Mouse (Mus musculus) layer of hippocampus, adult 2 months (tissue): ENCODE measurements around the gene Col27a1. TPM values are rescaled to one million over a fixed set of nuclear protein-coding genes. Genes with fewer than 3 reads are reported as not detected.

Source experiments
- DNase-seq, 2 experiments: peaks; one replicate each; pipeline ENCODE4 v3.0.0; 2022; ENCODE audit warnings: low spot score in 2 of 2
- H3K27ac ChIP-seq: fragments of 200-600 bp; 2 replicates; pipeline ENCODE4 v1.8.1; 2022
- H3K4me3 ChIP-seq: fragments of 200-600 bp; 2 replicates; pipeline ENCODE4 v1.8.1; 2022; ENCODE audit warnings: mild to moderate bottlenecking
- CTCF ChIP-seq: fragments of 200-600 bp; conservative IDR thresholded peaks from 2 replicates; pipeline ENCODE4 v1.8.1; 2022; ENCODE audit warnings: antibody characterized with exemption, mild to moderate bottlenecking, moderate library complexity
- long read RNA-seq, 2 experiments: library from polyadenylated mRNA; stranded (forward); transcript quantifications; one replicate each; pipeline ENCODE4 v2.0.0; 2021; ENCODE audit warnings: borderline mapping rate in 2 of 2
- total RNA-seq, 2 experiments: library from RNA; stranded (reverse); gene quantifications; 2 replicates each; pipeline ENCODE4 v1.2.3; 2021

Col27a1 gene
- 1 to 10 TPM; 4.1 to 5.1 TPM for total RNA-seq
- long read RNA-seq, experiment 1, partial matches to known transcripts = 0 of 2 reads
- long read RNA-seq, experiment 1, other reads (novel, unspliced or antisense) = 1 of 2 reads
- long read RNA-seq, experiment 2 = 0 reads

DNA sequence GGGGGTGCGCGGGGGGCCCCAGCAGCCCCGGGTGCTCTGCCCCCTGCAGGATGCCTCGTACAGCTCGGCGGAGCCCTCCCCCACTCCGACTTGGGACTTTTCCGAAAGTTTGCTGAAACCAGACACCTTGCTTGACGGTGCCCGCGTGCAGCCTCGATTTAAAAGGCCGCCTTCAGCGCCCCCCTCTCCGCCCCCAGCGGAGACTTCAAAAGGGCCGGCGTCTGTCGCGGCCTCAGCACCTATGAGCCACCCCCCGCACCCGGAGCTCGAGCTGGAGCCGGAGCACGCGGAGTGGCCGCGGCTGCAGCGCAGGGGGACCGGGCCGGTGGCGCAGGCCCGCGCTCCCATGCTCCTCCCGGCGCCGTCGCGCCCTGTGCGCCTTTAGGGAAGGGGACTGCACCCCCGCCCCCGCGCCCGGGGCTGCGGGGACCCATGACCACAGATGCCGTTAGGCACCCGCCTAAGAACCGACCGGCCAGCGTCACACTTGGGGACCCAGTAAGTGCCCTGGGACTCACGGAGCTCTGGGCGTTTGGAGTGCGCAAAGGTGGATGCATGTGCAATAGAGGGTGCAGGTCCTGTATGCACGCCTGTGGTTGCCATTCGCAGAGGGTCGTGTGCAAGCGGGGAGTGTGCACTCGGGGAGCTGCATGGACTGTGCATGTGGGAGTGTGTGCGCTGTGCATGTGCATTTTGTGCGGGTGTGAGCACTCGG, at the start of gene Col27a1:
Col27a1 (plus strand) TSS at position 98 of the 715 bp plus-strand sequence.
- no peak for DNase-seq
- peak within 1 kb of the TSS; percentile 60 for H3K4me3 ChIP-seq

DNA sequence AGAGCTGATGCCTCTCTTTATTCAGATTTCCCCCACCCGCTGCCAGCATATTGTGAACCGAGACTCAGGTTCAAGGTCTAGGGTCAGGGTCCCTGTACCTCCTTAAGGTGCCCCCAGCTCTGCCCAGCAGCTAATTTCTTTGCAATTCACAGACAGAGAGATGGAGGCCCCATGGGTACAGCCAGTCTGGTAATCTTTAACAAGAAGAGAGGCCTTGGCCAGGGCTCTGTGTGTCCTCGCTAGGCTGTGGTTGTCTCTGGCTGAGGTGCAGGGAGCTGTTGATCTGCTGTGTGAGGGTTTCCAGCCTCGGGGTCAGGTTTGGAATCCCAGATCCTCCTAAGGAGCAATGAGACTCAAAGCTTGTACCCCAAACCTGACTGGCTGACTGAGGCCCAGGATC, 48.2 kb upstream of the Col27a1 start:
- Histone ChIP-seq H3K4me3 (no peak overlapping the region), H3K27ac (no peak overlapping the region)
- no peak for DNase-seq
- no peak for TF ChIP-seq CTCF

More for the DNA sequence above, at the start of gene Col27a1:
- peak; percentile 50 for TF ChIP-seq CTCF
- no peak within 1 kb of the TSS for H3K27ac ChIP-seq

DNA sequence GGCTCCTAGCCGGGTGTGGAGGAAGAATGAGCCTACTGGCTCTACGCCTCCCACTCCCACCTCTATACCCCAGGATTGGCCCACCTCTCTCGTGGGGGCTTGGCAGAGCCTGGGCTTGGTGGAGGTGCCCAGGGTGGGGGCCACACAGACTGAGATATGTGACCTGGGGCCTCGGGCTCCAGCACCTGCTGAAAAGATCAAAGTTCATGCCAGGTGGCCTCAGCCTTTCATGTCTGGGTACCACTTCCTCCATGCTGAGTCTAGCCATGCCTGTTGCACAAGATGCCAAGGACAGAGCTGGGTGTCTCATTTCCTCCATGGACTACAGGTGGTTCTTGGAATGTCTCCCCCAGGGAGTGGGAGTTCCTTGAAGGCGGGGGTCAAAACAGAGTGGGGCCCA, 47.5 kb upstream of the Col27a1 start:
- H3K4me3 ChIP-seq = no peak overlapping the region
- H3K27ac ChIP-seq = no peak overlapping the region
- no peak for DNase-seq
- TF ChIP-seq CTCF = no peak

DNA sequence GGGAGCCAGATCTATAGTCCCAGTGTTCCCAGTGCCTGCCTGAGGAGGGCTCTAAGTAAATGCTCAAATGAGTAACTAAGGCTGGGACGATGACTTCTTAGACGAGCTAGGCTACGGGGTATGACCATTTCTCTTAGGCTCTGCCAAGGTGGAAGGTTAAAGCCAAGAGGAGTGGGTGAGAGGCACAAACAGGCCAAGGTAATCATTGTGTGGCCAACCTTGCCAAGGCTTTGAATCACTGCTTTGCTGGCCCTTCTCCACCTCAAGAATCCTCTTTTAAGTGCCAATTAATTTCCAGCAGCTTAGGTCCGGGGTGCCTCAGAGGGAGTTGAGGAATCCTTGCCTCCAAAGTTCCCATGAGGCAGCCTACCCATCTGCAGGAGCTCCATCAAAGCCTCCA, 43.7 kb upstream of the Col27a1 start:
- TF ChIP-seq CTCF = no peak
- no peak overlapping the region for H3K27ac ChIP-seq
- no peak for DNase-seq
- no peak overlapping the region for H3K4me3 ChIP-seq

DNA sequence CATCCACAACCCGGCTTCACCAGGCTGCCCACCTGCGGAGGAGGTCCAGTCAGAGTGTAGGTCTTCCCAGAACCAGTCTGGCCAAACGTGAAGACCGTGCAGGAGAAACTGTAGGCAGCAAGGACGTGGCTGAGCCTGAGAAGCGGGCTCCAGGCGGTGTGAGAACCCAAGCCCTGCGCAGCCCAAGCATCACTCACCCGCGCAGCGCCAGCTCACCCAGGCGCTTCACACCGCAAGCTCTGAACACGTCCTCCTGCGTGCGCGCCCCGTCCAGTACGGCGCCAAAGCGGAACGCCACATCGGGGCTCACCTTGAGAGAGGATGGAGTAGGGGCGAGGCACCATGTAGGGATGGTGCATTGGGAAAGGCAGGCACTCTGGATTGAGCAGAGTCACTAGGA, 42.7 kb upstream of the Col27a1 start:
- Histone ChIP-seq H3K4me3 (no peak overlapping the region), H3K27ac (no peak overlapping the region)
- TF ChIP-seq CTCF = no peak
- no peak for DNase-seq

- Histone ChIP-seq H3K4me3 (no peak within 1 kb of the TSS), H3K27ac (no peak within 1 kb of the TSS)
- DNase-seq = no peak
- no peak for TF ChIP-seq CTCF
These were observed 41.7 kb upstream of the Col27a1 start, which contains the start of gene Kif12 for GRCm38 (mm10) chr4:63171969-63172685. Kif12 (minus strand) TSS chr4:63172131.

- Histone ChIP-seq H3K27ac (no peak overlapping the region), H3K4me3 (no peak overlapping the region)
- peak; percentile 90 for TF ChIP-seq CTCF
- DNase-seq = peak; percentile 48 to 64
These were observed 32.2 kb upstream of the Col27a1 start for GRCm38 (mm10) chr4:63181556-63181955.

DNA sequence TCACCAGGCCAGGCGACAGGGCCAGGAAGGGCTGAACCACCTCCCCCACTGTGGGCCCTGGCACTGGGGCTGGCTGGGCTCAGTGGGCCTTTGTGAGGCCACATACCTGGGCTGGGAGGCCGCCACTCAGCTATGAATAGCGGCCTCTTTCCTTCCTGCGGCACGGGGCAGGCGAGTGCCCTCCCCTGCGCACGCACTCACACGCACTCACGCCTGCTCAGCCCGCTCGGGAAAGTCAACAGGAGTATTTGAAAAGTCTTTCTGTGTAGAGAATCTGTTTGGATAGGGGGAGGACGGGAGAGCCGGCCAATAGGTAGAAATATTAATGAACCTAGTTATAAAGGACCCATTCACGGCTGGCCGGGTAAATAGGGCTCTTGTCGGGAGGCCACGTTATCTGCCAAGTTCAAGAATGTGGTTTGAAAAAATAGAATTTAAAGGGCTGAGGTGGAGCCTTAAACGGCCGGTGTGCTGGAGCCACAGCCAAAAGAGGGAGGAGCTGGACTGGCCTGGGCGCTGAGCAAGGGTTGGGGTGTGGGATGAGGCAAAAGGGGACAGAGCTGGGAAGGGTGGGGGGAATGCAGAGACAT, 27.4 kb upstream of the Col27a1 start:
- Histone ChIP-seq H3K27ac (no peak overlapping the region), H3K4me3 (no peak overlapping the region)
- no peak for TF ChIP-seq CTCF
- no peak for DNase-seq

DNA sequence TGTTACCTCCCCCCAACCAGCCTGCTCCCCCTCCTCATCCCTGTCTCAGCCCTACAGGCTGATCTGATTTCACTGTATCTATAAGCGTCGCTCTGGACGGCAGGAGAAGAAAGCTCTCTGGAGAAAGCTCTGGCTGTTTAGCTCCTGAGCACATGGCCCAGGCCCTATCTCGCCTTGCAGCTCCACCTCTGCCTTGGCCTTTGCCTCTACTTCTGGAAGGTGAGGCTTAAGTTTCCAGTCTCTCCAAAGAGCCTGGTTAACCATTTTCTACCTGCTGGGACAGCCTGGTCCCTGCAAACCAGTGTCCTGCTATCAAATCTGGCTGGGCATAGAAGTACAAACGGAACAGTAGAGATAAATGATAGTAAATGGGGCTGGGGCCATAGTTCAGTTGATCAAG, 22.2 kb upstream of the Col27a1 start:
- no peak overlapping the region for H3K27ac ChIP-seq
- DNase-seq = no peak
- no peak for TF ChIP-seq CTCF
- no peak overlapping the region for H3K4me3 ChIP-seq

- H3K27ac ChIP-seq = no peak overlapping the region
- H3K4me3 ChIP-seq = no peak overlapping the region
- DNase-seq = no peak
- no peak for TF ChIP-seq CTCF
These were observed 19.4 kb upstream of the Col27a1 start for GRCm38 (mm10) chr4:63194366-63194765.

DNA sequence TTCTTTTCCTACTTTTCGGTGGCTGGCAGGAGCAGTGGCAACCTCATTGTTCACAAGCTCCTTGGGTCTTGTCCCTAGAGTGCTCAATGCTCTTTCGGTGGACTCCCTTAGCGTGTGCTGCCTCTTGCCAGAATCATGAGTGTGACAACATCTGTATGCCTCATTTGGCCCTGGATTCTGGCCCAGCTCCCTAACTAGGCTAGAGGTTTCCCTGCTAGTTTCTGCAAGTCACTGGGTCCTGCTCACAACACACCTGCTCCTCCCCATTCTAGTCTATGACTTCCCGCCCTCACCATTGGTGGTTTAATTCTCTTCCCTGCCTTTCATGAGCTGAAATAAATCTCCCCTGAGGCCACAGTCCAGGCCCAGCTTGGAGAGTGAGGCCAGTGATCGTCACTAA, 14.4 kb upstream of the Col27a1 start:
- Histone ChIP-seq H3K4me3 (no peak overlapping the region), H3K27ac (no peak overlapping the region)
- TF ChIP-seq CTCF = no peak
- DNase-seq = no peak

GRCm38 (mm10) chr4:63203874-63204273, 9.9 kb upstream of the Col27a1 start:
- no peak for DNase-seq
- TF ChIP-seq CTCF = no peak
- no peak overlapping the region for H3K27ac ChIP-seq
- H3K4me3 ChIP-seq = no peak overlapping the region

DNA sequence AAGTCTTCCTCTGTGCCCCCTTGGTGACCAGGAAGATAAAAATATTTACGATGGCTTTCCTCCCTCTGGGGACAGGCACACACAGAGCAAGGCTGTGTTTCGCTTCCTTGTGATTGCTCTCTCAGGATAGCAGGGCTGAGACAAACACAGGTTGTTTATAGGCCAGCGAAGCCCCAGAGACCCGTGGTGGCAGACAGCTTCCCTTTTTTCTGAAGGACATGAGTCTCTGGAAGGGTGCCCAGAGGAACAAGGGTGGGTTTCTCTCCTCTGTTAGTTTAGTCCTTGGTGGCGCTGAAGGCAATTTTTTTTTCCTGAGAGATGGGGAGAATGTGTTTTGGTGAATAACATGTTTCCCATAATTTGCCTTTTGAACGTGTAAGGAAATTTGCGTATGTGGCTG, 8.2 kb upstream of the Col27a1 start:
- TF ChIP-seq CTCF = no peak
- no peak overlapping the region for H3K27ac ChIP-seq
- peak in 1 of 2 experiments; percentile 38 for DNase-seq
- no peak overlapping the region for H3K4me3 ChIP-seq
